Mouse (Mus musculus) megakaryocyte, embryonic 14.5 days (primary cell): ENCODE data around the gene Tmprss13. TPM values are rescaled to one million over a fixed set of nuclear protein-coding genes. Genes with fewer than 3 reads are reported as not detected.

Source experiments
- H3K27me3 ChIP-seq: replicated peaks from 2 replicates; pipeline ENCODE3; 2012; ENCODE audit warnings: inconsistent platforms
- H3K36me3 ChIP-seq: replicated peaks from 2 replicates; pipeline ENCODE3; 2012; ENCODE audit warnings: low read length, inconsistent platforms, mixed read lengths
- H3K4me1 ChIP-seq: 2 replicates; pipeline ENCODE4 v1.6.1; 2012; ENCODE audit warnings: inconsistent platforms
- H3K4me3 ChIP-seq: replicated peaks from 2 replicates; pipeline ENCODE3; 2012; ENCODE audit warnings: moderate library complexity, mild to moderate bottlenecking, inconsistent platforms
- H3K9me3 ChIP-seq: 2 replicates; pipeline ENCODE4 v1.6.1; 2012; ENCODE audit warnings: inconsistent platforms
- FLI1 ChIP-seq: IDR thresholded peaks from 2 replicates; pipeline ENCODE4 v1.6.1; 2012; ENCODE audit warnings: low read length, inconsistent platforms, mixed read lengths
- GATA1 ChIP-seq: IDR thresholded peaks from 3 replicates; pipeline ENCODE4 v1.6.1; 2012; ENCODE audit warnings: mixed read lengths, low read length, inconsistent platforms, borderline replicate concordance
- polyA plus RNA-seq: library from polyadenylated mRNA; stranded (reverse); fragments of >175 nt; gene quantifications from 2 replicates; pipeline ENCODE4 v1.2.3, GENCODE M21; 2012; ENCODE audit warnings: low replicate concordance; ENCODE audit not compliant: insufficient read depth

The Tmprss13 gene
- polyA plus RNA-seq, 1 experiment, result 0.02 TPM

GRCm38 (mm10) chr9:45355192-45355591 lies 36.3 kb downstream of the Tmprss13 start:
- Histone ChIP-seq H3K36me3 (no peaks in the 10 kb centered on the region), H3K27me3 (peaks cover 38% of the 10 kb centered on the region), H3K9me3 (peaks cover 24% of the 10 kb centered on the region), H3K4me1 (peaks cover 4% of the 10 kb centered on the region; the same call in 1 of the 2 replicates), H3K4me3 (no peak overlapping the region)
- no peak for TF ChIP-seq FLI1
- no peak for TF ChIP-seq GATA1

- H3K36me3 ChIP-seq, result no peaks in the 10 kb centered on the region
- peaks cover 56% of the 10 kb centered on the region for H3K27me3 ChIP-seq
- H3K9me3 ChIP-seq, result peaks cover 8% of the 10 kb centered on the region
- no peak for TF ChIP-seq GATA1
- TF ChIP-seq FLI1, result no peak
- H3K4me3 ChIP-seq, result no peak overlapping the region
- H3K4me1 ChIP-seq, result no peaks in the 10 kb centered on the region
Measured at GRCm38 (mm10) chr9:45358356-45358755, 39.5 kb downstream of the Tmprss13 start.

- H3K4me3 ChIP-seq, result no peak overlapping the region
- H3K27me3 ChIP-seq, result peaks cover 76% of the 10 kb centered on the region
- H3K9me3 ChIP-seq, result peaks cover 6% of the 10 kb centered on the region
- no peaks in the 10 kb centered on the region for H3K4me1 ChIP-seq
- TF ChIP-seq GATA1, result no peak
- no peak for TF ChIP-seq FLI1
- no peaks in the 10 kb centered on the region for H3K36me3 ChIP-seq
Measured at GRCm38 (mm10) chr9:45362051-45362461, 43.2 kb downstream of the Tmprss13 start.

GRCm38 (mm10) chr9:45363639-45364214 lies 44.8 kb downstream of the Tmprss13 start:
- H3K4me3 ChIP-seq, result no peak overlapping the region
- TF ChIP-seq FLI1 (no peak), GATA1 (no peak)
- peaks cover 7% of the 10 kb centered on the region for H3K9me3 ChIP-seq
- no peaks in the 10 kb centered on the region for H3K4me1 ChIP-seq
- H3K36me3 ChIP-seq, result no peaks in the 10 kb centered on the region
- peaks cover 82% of the 10 kb centered on the region for H3K27me3 ChIP-seq

GRCm38 (mm10) chr9:45367716-45368115 lies 48.8 kb downstream of the Tmprss13 start:
- H3K4me3 ChIP-seq, result no peak overlapping the region
- H3K27me3 ChIP-seq, result peaks cover 89% of the 10 kb centered on the region
- H3K36me3 ChIP-seq, result no peaks in the 10 kb centered on the region
- TF ChIP-seq GATA1 (no peak), FLI1 (no peak)
- H3K9me3 ChIP-seq, result peaks cover 7% of the 10 kb centered on the region
- peaks cover 8% of the 10 kb centered on the region for H3K4me1 ChIP-seq

GRCm38 (mm10) chr9:45368341-45368901 lies 49.5 kb downstream of the Tmprss13 start:
- TF ChIP-seq GATA1, result no peak
- TF ChIP-seq FLI1, result no peak
- H3K9me3 ChIP-seq, result peaks cover 7% of the 10 kb centered on the region
- peaks cover 90% of the 10 kb centered on the region for H3K27me3 ChIP-seq
- H3K4me3 ChIP-seq, result no peak overlapping the region
- H3K4me1 ChIP-seq, result peaks cover 8% of the 10 kb centered on the region
- H3K36me3 ChIP-seq, result no peaks in the 10 kb centered on the region

GRCm38 (mm10) chr9:45370117-45370561 lies 51.2 kb downstream of the Tmprss13 start, which contains the start of gene Fxyd6:
Gene Fxyd6 (plus strand): TSS chr9:45370185.
- H3K36me3 ChIP-seq, result no peaks in the 10 kb centered on the region
- H3K27me3 ChIP-seq, result peaks cover 98% of the 10 kb centered on the region
- TF ChIP-seq FLI1 (no peak), GATA1 (no peak)
- H3K4me1 ChIP-seq, result peaks cover 8% of the 10 kb centered on the region
- peaks cover 7% of the 10 kb centered on the region for H3K9me3 ChIP-seq
- peak within 1 kb of the TSS; percentile 28 for H3K4me3 ChIP-seq

GRCm38 (mm10) chr9:45370616-45371336 lies 51.9 kb downstream of the Tmprss13 start:
- Histone ChIP-seq H3K4me3 (no peak overlapping the region), H3K27me3 (peaks cover 98% of the 10 kb centered on the region), H3K9me3 (peaks cover 7% of the 10 kb centered on the region), H3K36me3 (no peaks in the 10 kb centered on the region), H3K4me1 (peaks cover 8% of the 10 kb centered on the region)
- TF ChIP-seq GATA1 (no peak), FLI1 (no peak)

GRCm38 (mm10) chr9:45371337-45371707 lies 52.4 kb downstream of the Tmprss13 start:
- H3K9me3 ChIP-seq, result peaks cover 7% of the 10 kb centered on the region
- TF ChIP-seq GATA1 (no peak), FLI1 (no peak)
- peaks cover 8% of the 10 kb centered on the region for H3K4me1 ChIP-seq
- no peaks in the 10 kb centered on the region for H3K36me3 ChIP-seq
- H3K4me3 ChIP-seq, result no peak overlapping the region
- peaks cover 99% of the 10 kb centered on the region for H3K27me3 ChIP-seq

- Histone ChIP-seq H3K36me3 (no peaks in the 10 kb centered on the region), H3K9me3 (no peaks in the 10 kb centered on the region), H3K27me3 (peaks cover 98% of the 10 kb centered on the region), H3K4me3 (no peak overlapping the region), H3K4me1 (peaks cover 9% of the 10 kb centered on the region)
- TF ChIP-seq FLI1 (no peak), GATA1 (no peak)
Measured at GRCm38 (mm10) chr9:45373896-45374295, 55.0 kb downstream of the Tmprss13 start.

GRCm38 (mm10) chr9:45374988-45375502 lies 56.1 kb downstream of the Tmprss13 start:
- TF ChIP-seq GATA1, result no peak
- no peak for TF ChIP-seq FLI1
- peaks cover 13% of the 10 kb centered on the region for H3K4me1 ChIP-seq
- peaks cover 98% of the 10 kb centered on the region for H3K27me3 ChIP-seq
- no peaks in the 10 kb centered on the region for H3K9me3 ChIP-seq
- no peaks in the 10 kb centered on the region for H3K36me3 ChIP-seq
- H3K4me3 ChIP-seq, result no peak overlapping the region
